Mouse (Mus musculus) frontal cortex, adult 2 months (tissue): ENCODE results near the gene Endou. TPM values are rescaled to one million over a fixed set of nuclear protein-coding genes. Genes with fewer than 3 reads are reported as not detected.

Source experiments
- DNase-seq, 2 experiments: peaks; one replicate each; pipeline ENCODE4 v3.0.0; 2022; ENCODE audit warnings: low spot score in 1 of 2; ENCODE audit errors: extremely low spot score in 1 of 2
- polyA plus RNA-seq: library from polyadenylated mRNA; depleted of rRNA; stranded (reverse); fragments of >200 nt; gene quantifications from 2 replicates; pipeline ENCODE4 v1.2.3, GENCODE M21; 2012; rRNA removed

Gene Endou
- 1.0 and 1.5 TPM in 2 replicates for polyA plus RNA-seq

GRCm38 (mm10) chr15:97731111-97731510, at the start of gene Endou:
Gene Endou (minus strand): TSS chr15:97731339.
- DNase-seq, result no peak

GRCm38 (mm10) chr15:97780611-97781031, 49.5 kb upstream of the Endou start:
- no peak for DNase-seq

GRCm38 (mm10) chr15:97779576-97779975, 48.4 kb upstream of the Endou start:
- no peak for DNase-seq

- no peak for DNase-seq
Measured at GRCm38 (mm10) chr15:97778311-97779098, 47.4 kb upstream of the Endou start, which contains the start of gene Slc48a1. Gene Slc48a1 (plus strand): TSS chr15:97778520.

- DNase-seq, result no peak
Measured at GRCm38 (mm10) chr15:97776919-97777318, 45.8 kb upstream of the Endou start.

GRCm38 (mm10) chr15:97776514-97776913, 45.4 kb upstream of the Endou start:
- peak in 1 of 2 experiments; percentile 88 for DNase-seq

GRCm38 (mm10) chr15:97773961-97774370, 42.8 kb upstream of the Endou start:
- no peak for DNase-seq

GRCm38 (mm10) chr15:97773108-97773507, 42.0 kb upstream of the Endou start:
- DNase-seq, result no peak

GRCm38 (mm10) chr15:97770280-97770679, 39.1 kb upstream of the Endou start:
- DNase-seq, result no peak

- DNase-seq, result no peak
Measured at GRCm38 (mm10) chr15:97768192-97768591, 37.1 kb upstream of the Endou start.

GRCm38 (mm10) chr15:97767280-97768186, 36.4 kb upstream of the Endou start, which contains the start of gene Rapgef3:
Gene Rapgef3 (minus strand): TSS chr15:97767972.
- peak in 1 of 2 experiments; percentile 80 for DNase-seq

- no peak for DNase-seq
Measured at GRCm38 (mm10) chr15:97766594-97767279, 35.6 kb upstream of the Endou start.

GRCm38 (mm10) chr15:97766194-97766593, 35.1 kb upstream of the Endou start:
- no peak for DNase-seq

- no peak for DNase-seq
Measured at GRCm38 (mm10) chr15:97765090-97765794, 34.1 kb upstream of the Endou start.

- DNase-seq, result no peak
Measured at GRCm38 (mm10) chr15:97764532-97764931, 33.4 kb upstream of the Endou start.

- DNase-seq, result no peak
Measured at GRCm38 (mm10) chr15:97763256-97764049, 32.3 kb upstream of the Endou start.

GRCm38 (mm10) chr15:97762733-97763132, 31.6 kb upstream of the Endou start:
- no peak for DNase-seq

GRCm38 (mm10) chr15:97761438-97761837, 30.3 kb upstream of the Endou start:
- no peak for DNase-seq

- DNase-seq, result no peak
Measured at GRCm38 (mm10) chr15:97760952-97761351, 29.8 kb upstream of the Endou start.
